Mouse (Mus musculus): Measurements from ENCODE around the gene Arhgap10. TPM values are rescaled to one million over a fixed set of nuclear protein-coding genes. Genes with fewer than 3 reads are reported as not detected.
A peak's percentile ranks its signal among the peaks of the same experiment; 100 is the strongest.

Gene Arhgap10
- polyA plus RNA-seq, 1 experiment from 2014 or later: 3.9 TPM

- no peak overlapping the region for H3K4me3 ChIP-seq (ENCODE audit: low read depth, low read length)
- peaks cover 35% of the 10 kb centered on the region for H3K4me1 ChIP-seq (ENCODE audit: insufficient read depth)
- TF ChIP-seq CTCF (IDR thresholded peaks at IDR 0.05; ENCODE audit: low read depth): no peak
- no peak for TF ChIP-seq EP300 (IDR thresholded peaks at IDR 0.05; ENCODE audit: low read depth)
- ATAC-seq (no peak), DNase-seq (no peak)
- no peak overlapping the region for H3K27ac ChIP-seq (ENCODE audit: low read depth)
- peak overlapping the region; percentile 14; the same call in 1 of the 2 replicates for H3K4me2 ChIP-seq (ENCODE audit: low read depth, low read length)
- H3K9me3 ChIP-seq (ENCODE audit: low read length): no peaks in the 10 kb centered on the region
- no peaks in the 10 kb centered on the region for H3K27me3 ChIP-seq (ENCODE audit: insufficient read depth, low read length)
- WGBS (ENCODE audit: insufficient replicate concordance): 57% methylated on average over 5 of the region's 5 CpGs
- H3K9ac ChIP-seq (replicated peaks): no peak overlapping the region
- no peaks in the 10 kb centered on the region for H3K36me3 ChIP-seq (replicated peaks; ENCODE audit: insufficient read depth, low read length)
These were observed 32.9 kb downstream of the Arhgap10 start for GRCm38 (mm10) chr8:77484817-77485216.

DNA sequence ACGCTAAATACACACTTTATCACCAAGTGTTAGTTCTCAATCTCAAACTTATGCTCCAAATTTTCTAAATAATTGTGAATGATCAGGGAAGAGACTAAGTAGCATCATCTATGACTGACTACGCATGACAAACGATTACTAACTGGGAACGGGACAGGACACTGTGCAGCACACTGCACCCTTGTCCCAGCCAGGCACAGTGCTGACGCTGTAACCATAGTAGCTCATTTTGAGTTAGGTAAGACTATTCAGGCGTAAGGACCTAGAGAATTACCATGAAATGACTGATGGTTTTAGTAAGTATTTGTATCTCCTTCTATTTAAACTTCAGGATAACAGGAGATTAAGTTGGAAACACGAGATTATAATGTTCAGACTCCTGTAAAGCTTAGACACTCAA lies 33.5 kb downstream of the Arhgap10 start:
- DNase-seq (no peak), ATAC-seq (no peak)
- Histone ChIP-seq H3K27me3 (ENCODE audit: insufficient read depth, low read length) (no peaks in the 10 kb centered on the region), H3K9me3 (ENCODE audit: low read length) (no peaks in the 10 kb centered on the region), H3K9ac (replicated peaks) (no peak overlapping the region), H3K4me3 (ENCODE audit: low read depth, low read length) (no peak overlapping the region), H3K4me1 (ENCODE audit: insufficient read depth) (peaks cover 39% of the 10 kb centered on the region), H3K4me2 (ENCODE audit: low read depth, low read length) (no peak overlapping the region), H3K27ac (ENCODE audit: low read depth) (0 out of 2 replicates have a peak overlapping the region, but pooled peaks have one; percentile 69), H3K36me3 (replicated peaks; ENCODE audit: insufficient read depth, low read length) (no peaks in the 10 kb centered on the region)
- WGBS (ENCODE audit: insufficient replicate concordance): 65% methylated on average over 7 of the region's 7 CpGs
- no peak for TF ChIP-seq CTCF (IDR thresholded peaks at IDR 0.05; ENCODE audit: low read depth)
- no peak for TF ChIP-seq EP300 (IDR thresholded peaks at IDR 0.05; ENCODE audit: low read depth)

DNA sequence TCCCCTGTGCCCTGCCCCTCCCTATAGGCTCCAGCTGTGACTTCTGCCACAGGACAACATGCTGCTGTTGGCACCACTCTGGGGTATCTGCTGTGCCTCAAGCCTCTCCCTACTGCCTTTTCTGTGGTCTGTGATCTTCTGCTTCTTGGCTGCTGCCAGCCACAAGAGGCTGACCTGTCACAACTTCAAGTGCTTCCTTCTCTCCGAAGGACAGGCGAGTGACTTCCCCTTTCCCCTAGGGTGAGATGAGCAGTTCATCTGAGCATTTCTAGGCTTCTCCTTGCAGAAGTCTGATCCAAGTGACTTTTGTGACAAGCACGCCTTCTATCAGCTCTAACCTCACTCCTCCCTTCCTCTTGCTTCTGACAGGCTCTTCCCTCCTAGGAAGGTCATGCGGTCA lies 34.1 kb downstream of the Arhgap10 start:
- peaks cover 41% of the 10 kb centered on the region for H3K4me1 ChIP-seq (ENCODE audit: insufficient read depth)
- TF ChIP-seq CTCF (IDR thresholded peaks at IDR 0.05; ENCODE audit: low read depth) (no peak), EP300 (IDR thresholded peaks at IDR 0.05; ENCODE audit: low read depth) (no peak)
- ATAC-seq: peak; percentile 37
- 34% methylated on average over 4 of the region's 4 CpGs for WGBS (ENCODE audit: insufficient replicate concordance)
- no peaks in the 10 kb centered on the region for H3K27me3 ChIP-seq (ENCODE audit: insufficient read depth, low read length)
- peak overlapping the region; percentile 47; the same call in 1 of the 2 replicates for H3K4me2 ChIP-seq (ENCODE audit: low read depth, low read length)
- H3K36me3 ChIP-seq (replicated peaks; ENCODE audit: insufficient read depth, low read length): no peaks in the 10 kb centered on the region
- H3K4me3 ChIP-seq (ENCODE audit: low read depth, low read length): no peak overlapping the region
- H3K9ac ChIP-seq (replicated peaks): no peak overlapping the region
- peak overlapping the region; percentile 69 for H3K27ac ChIP-seq (ENCODE audit: low read depth)
- DNase-seq: peak; percentile 36
- no peaks in the 10 kb centered on the region for H3K9me3 ChIP-seq (ENCODE audit: low read length)

DNA sequence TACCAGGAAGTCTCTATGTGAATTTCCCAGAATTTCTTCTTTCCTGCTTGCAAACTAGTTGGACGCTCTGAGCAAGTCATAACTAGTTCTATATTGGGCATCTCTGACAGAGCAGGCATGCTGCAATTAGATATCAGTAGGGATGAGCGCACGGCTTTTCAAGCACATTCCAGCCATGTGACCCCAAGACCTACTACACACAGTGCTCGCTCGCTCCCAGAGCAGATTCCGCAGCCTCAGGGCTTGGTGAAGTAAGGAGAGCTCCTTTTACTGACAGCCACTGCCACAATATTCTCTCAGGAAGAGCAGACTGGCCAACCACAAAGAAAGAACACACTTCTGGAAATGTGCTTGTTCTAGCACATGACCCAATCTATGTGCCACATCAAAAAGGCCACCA lies 36.0 kb downstream of the Arhgap10 start:
- Histone ChIP-seq H3K4me3 (ENCODE audit: low read depth, low read length) (no peak overlapping the region), H3K4me1 (ENCODE audit: insufficient read depth) (peaks cover 34% of the 10 kb centered on the region), H3K9ac (replicated peaks) (no peak overlapping the region), H3K27me3 (ENCODE audit: insufficient read depth, low read length) (no peaks in the 10 kb centered on the region), H3K27ac (ENCODE audit: low read depth) (no peak overlapping the region), H3K9me3 (ENCODE audit: low read length) (no peaks in the 10 kb centered on the region), H3K4me2 (ENCODE audit: low read depth, low read length) (no peak overlapping the region), H3K36me3 (replicated peaks; ENCODE audit: insufficient read depth, low read length) (no peaks in the 10 kb centered on the region)
- ATAC-seq (no peak), DNase-seq (no peak)
- no peak for TF ChIP-seq CTCF (IDR thresholded peaks at IDR 0.05; ENCODE audit: low read depth)
- no peak for TF ChIP-seq EP300 (IDR thresholded peaks at IDR 0.05; ENCODE audit: low read depth)
- WGBS (ENCODE audit: insufficient replicate concordance): 73% methylated on average over 6 of the region's 6 CpGs

DNA sequence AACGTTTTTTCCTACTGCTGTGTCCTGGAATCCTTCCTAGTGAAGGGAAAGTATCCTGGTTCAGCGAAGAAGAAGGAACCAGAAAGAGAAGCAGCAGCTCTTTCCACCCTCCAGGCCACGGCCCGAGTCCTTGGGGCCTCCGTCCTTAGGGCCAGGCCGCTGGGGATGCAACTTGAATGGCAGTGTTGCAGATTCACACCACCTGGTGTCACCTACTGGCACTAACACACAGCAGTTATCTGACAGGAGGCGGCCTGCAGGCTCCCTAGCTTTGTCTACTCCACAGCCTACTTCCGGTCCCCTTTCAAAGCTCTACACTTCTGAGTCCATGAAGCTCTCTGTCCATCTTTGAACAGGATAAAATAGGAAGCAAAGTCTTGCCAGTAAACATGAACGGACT lies 37.8 kb downstream of the Arhgap10 start:
- ATAC-seq: no peak
- Histone ChIP-seq H3K27me3 (ENCODE audit: insufficient read depth, low read length) (no peaks in the 10 kb centered on the region), H3K9me3 (ENCODE audit: low read length) (no peaks in the 10 kb centered on the region), H3K4me3 (ENCODE audit: low read depth, low read length) (no peak overlapping the region), H3K36me3 (replicated peaks; ENCODE audit: insufficient read depth, low read length) (no peaks in the 10 kb centered on the region), H3K27ac (ENCODE audit: low read depth) (no peak overlapping the region), H3K4me1 (ENCODE audit: insufficient read depth) (peaks cover 22% of the 10 kb centered on the region), H3K9ac (replicated peaks) (no peak overlapping the region), H3K4me2 (ENCODE audit: low read depth, low read length) (no peak overlapping the region)
- no peak for DNase-seq
- TF ChIP-seq EP300 (IDR thresholded peaks at IDR 0.05; ENCODE audit: low read depth): no peak
- TF ChIP-seq CTCF (IDR thresholded peaks at IDR 0.05; ENCODE audit: low read depth): no peak
- 74% methylated on average over 9 of the region's 9 CpGs for WGBS (ENCODE audit: insufficient replicate concordance)

DNA sequence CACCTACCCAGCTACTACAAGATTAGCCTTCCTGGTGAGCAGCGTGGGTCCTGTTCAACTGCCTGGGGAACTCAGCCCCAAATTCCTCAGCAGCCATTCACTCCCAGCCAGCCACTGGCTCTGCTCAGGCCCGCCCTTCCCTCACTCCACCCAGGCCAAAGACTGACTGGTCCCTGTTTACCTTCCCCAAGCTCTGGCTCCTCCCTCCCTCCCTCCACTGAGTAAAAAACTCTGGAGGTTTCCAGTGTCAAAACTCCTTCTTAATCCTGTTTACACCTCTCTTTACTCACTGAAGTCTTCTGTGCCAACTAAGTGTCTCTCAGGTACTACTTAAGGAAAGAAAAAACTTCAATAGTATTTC lies 38.9 kb downstream of the Arhgap10 start:
- 44% methylated on average over 2 of the region's 2 CpGs for WGBS (ENCODE audit: insufficient replicate concordance)
- ATAC-seq (peak; percentile 91), DNase-seq (peak; percentile 55)
- H3K4me1 ChIP-seq (ENCODE audit: insufficient read depth): peaks cover 19% of the 10 kb centered on the region
- H3K9me3 ChIP-seq (ENCODE audit: low read length): no peaks in the 10 kb centered on the region
- H3K9ac ChIP-seq (replicated peaks): no peak overlapping the region
- H3K36me3 ChIP-seq (replicated peaks; ENCODE audit: insufficient read depth, low read length): no peaks in the 10 kb centered on the region
- H3K4me3 ChIP-seq (ENCODE audit: low read depth, low read length): no peak overlapping the region
- no peak overlapping the region; the same call in 1 of the 2 replicates for H3K4me2 ChIP-seq (ENCODE audit: low read depth, low read length)
- no peaks in the 10 kb centered on the region for H3K27me3 ChIP-seq (ENCODE audit: insufficient read depth, low read length)
- TF ChIP-seq CTCF (IDR thresholded peaks at IDR 0.05; ENCODE audit: low read depth) (no peak), EP300 (IDR thresholded peaks at IDR 0.05; ENCODE audit: low read depth) (no peak)
- peak overlapping the region; percentile 58 for H3K27ac ChIP-seq (ENCODE audit: low read depth)

Data from liver, postnatal 0 days (tissue).